Mouse (Mus musculus) myocyte (in vitro differentiated cells): ENCODE measurements around the gene Slc36a1.

Experiments used
- CEBPB ChIP-seq: IDR thresholded peaks from 2 replicates; pipeline ENCODE4 v1.6.1; 2011; ENCODE audit warnings: mild to moderate bottlenecking, moderate library complexity; ENCODE audit not compliant: poor library complexity, insufficient read depth, severe bottlenecking
- E2F4 ChIP-seq: IDR thresholded peaks from one replicate; pipeline ENCODE4 v1.6.1; 2011; ENCODE audit warnings: mild to moderate bottlenecking, control low read depth, moderate library complexity; ENCODE audit not compliant: insufficient read depth
- MAX ChIP-seq: IDR thresholded peaks from one replicate; pipeline ENCODE4 v1.6.1; 2011; ENCODE audit warnings: low read depth, mild to moderate bottlenecking, control low read depth
- MYOD1 ChIP-seq, 3 experiments: IDR thresholded peaks; one replicate each; pipeline ENCODE4 v1.6.1; 2011; ENCODE audit warnings: control low read depth in 2 of 3, low read depth in 2 of 3, mild to moderate bottlenecking in 2 of 3, moderate library complexity in 1 of 3; ENCODE audit not compliant: insufficient read length in 2 of 3, control insufficient read depth in 1 of 3
- MYOG ChIP-seq, 3 experiments: IDR thresholded peaks; one replicate each; pipeline ENCODE4 v1.6.1; 2011; ENCODE audit warnings: control low read depth in 2 of 3, low read depth in 2 of 3, mild to moderate bottlenecking in 2 of 3; ENCODE audit not compliant: insufficient read length in 2 of 3, control insufficient read depth in 1 of 3, insufficient read depth in 1 of 3
- POLR2A ChIP-seq: IDR thresholded peaks from one replicate; pipeline ENCODE4 v1.6.1; 2011; ENCODE audit warnings: low read depth, mild to moderate bottlenecking, control low read depth, moderate library complexity; ENCODE audit not compliant: insufficient read length
- POLR2AphosphoS2 ChIP-seq: IDR thresholded peaks from one replicate; pipeline ENCODE4 v1.6.1; 2011; ENCODE audit warnings: low read depth, control low read depth; ENCODE audit not compliant: insufficient read length
- REST ChIP-seq: IDR thresholded peaks from one replicate; pipeline ENCODE4 v1.6.1; 2011; ENCODE audit warnings: mild to moderate bottlenecking, control low read depth, moderate library complexity; ENCODE audit not compliant: insufficient read depth, insufficient read length
- SRF ChIP-seq: IDR thresholded peaks from one replicate; pipeline ENCODE4 v1.6.1; 2011; ENCODE audit warnings: low read depth; ENCODE audit not compliant: control insufficient read depth, insufficient read length
- TCF12 ChIP-seq: IDR thresholded peaks from one replicate; pipeline ENCODE4 v1.6.1; 2011; ENCODE audit warnings: mild to moderate bottlenecking, control low read depth; ENCODE audit not compliant: poor library complexity, insufficient read depth, severe bottlenecking
- TCF3 ChIP-seq: IDR thresholded peaks from one replicate; pipeline ENCODE4 v1.6.1; 2011; ENCODE audit warnings: low read depth, control low read depth; ENCODE audit not compliant: insufficient read length

DNA sequence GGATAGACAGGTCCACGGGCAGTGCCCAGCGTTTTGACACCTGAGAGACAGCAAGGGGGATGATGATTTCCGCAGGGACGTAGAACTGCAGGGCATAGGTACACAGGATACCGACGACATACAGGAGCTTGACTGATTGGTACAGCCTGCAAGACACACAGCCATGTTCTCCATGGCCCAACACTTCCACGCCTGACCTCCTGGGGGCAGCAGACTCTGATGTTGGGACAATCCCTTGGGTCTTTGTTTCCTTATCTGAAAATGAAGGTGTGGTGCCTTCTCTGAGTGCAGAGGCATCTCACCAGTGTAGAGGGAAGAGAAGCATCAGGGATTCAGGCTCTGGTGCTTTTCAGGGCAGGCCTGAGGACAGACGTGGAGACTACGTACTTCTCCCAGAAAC is 41.5 kb upstream of the Slc36a1 start:
- TF ChIP-seq POLR2A (no peak), E2F4 (no peak), TCF12 (no peak), MYOG (IDR thresholded peaks at IDR 0.05; ENCODE audit: control insufficient read depth in 1 of 3, insufficient read depth in 1 of 3, insufficient read length in 2 of 3, low read depth in 2 of 3) (no peak), MYOD1 (IDR thresholded peaks at IDR 0.05; ENCODE audit: control insufficient read depth in 1 of 3, insufficient read length in 2 of 3, low read depth in 2 of 3) (no peak), CEBPB (no peak), MAX (no peak), POLR2AphosphoS2 (no peak), TCF3 (no peak), SRF (no peak), REST (no peak)
